Mouse (Mus musculus) erythroblast, embryonic 14.5 days (primary cell): ENCODE measurements at regions not wholly inside any gene's neighbourhood (a gene's known extent, or its start where the extent isn't known, plus 50 kb on each side); places are given as distances from the start of the nearest gene placed in this dataset.

Source experiments
- GATA1 ChIP-seq: IDR thresholded peaks from 2 replicates; pipeline ENCODE4 v1.6.1; 2012; ENCODE audit warnings: low read length, inconsistent platforms, mixed read lengths
- TAL1 ChIP-seq: IDR thresholded peaks from 3 replicates; pipeline ENCODE4 v1.6.1; 2012; ENCODE audit warnings: low read length, inconsistent platforms, mixed read lengths

GRCm38 (mm10) chr1:185842481-185842880, 274.6 kb downstream of the Lyplal1 start:
- TF ChIP-seq GATA1 (no peak), TAL1 (no peak)
